Mouse (Mus musculus) liver, embryonic 15.5 days (tissue): ENCODE data around the gene Traf4. TPM values are rescaled to one million over a fixed set of nuclear protein-coding genes. Genes with fewer than 3 reads are reported as not detected.
"Not testable (repeated sequence)": the region's sequence is repeated elsewhere in the genome, so short reads cannot be mapped to it uniquely, and the experiment has no call there.

Experiments
- ATAC-seq: fragments of 200-750 bp; cut with Nextera tagmentation; 2 replicates; pipeline ENCODE4 v1.8.0; 2017; ENCODE audit warnings: moderate number of reproducible peaks, mild to moderate bottlenecking, moderate library complexity; ENCODE audit not compliant: insufficient read depth
- H3K27ac ChIP-seq: fragments of 300-500 bp; sonication (generic); replicated peaks from 2 replicates; pipeline ENCODE4 v1.5.1; 2015; ENCODE audit warnings: mild to moderate bottlenecking, inconsistent platforms
- H3K27me3 ChIP-seq: fragments of 300-500 bp; sonication (generic); 2 replicates; pipeline ENCODE4 v1.6.1; 2015; ENCODE audit warnings: mild to moderate bottlenecking, inconsistent platforms
- H3K36me3 ChIP-seq: fragments of 300-500 bp; sonication (generic); replicated peaks from 2 replicates; pipeline ENCODE4 v1.6.1; 2015; ENCODE audit warnings: moderate library complexity, mild to moderate bottlenecking, inconsistent platforms
- H3K4me1 ChIP-seq: fragments of 300-500 bp; sonication (generic); replicated peaks from 2 replicates; pipeline ENCODE4 v1.6.1; 2015; ENCODE audit warnings: inconsistent platforms
- H3K4me2 ChIP-seq: fragments of 300-500 bp; sonication (generic); 2 replicates; pipeline ENCODE4 v1.6.1; 2015; ENCODE audit warnings: moderate library complexity, mild to moderate bottlenecking, inconsistent platforms
- H3K4me3 ChIP-seq: fragments of 300-500 bp; sonication (generic); replicated peaks from 2 replicates; pipeline ENCODE4 v1.5.1; 2015; ENCODE audit warnings: mild to moderate bottlenecking, inconsistent platforms
- H3K9ac ChIP-seq: fragments of 300-500 bp; sonication (generic); 2 replicates; pipeline ENCODE4 v1.6.1; 2015; ENCODE audit warnings: moderate library complexity, mild to moderate bottlenecking, inconsistent platforms
- H3K9me3 ChIP-seq: fragments of 300-500 bp; sonication (generic); replicated peaks from 2 replicates; pipeline ENCODE4 v1.6.1; 2016; ENCODE audit warnings: inconsistent platforms
- WGBS: fragments of 180-500 bp; shearing (Covaris S2); methylation state at CpG from one replicate; pipeline ENCODE4 v1.1.7; 2015; ENCODE audit warnings: mixed read lengths; ENCODE audit not compliant: insufficient replicate concordance; 5-methylcytosine and 5-hydroxymethylcytosine counted together
- polyA plus RNA-seq: library from polyadenylated mRNA; unstranded; fragments of >200 nt; fragmentation: Nextera tagmentation; extraction: Ambion mirVana; gene quantifications from 2 replicates; pipeline ENCODE4 v1.2.1, GENCODE M21; 2015

The Traf4 gene
- polyA plus RNA-seq, 1 experiment from 2014 or later: 27.5 TPM

DNA sequence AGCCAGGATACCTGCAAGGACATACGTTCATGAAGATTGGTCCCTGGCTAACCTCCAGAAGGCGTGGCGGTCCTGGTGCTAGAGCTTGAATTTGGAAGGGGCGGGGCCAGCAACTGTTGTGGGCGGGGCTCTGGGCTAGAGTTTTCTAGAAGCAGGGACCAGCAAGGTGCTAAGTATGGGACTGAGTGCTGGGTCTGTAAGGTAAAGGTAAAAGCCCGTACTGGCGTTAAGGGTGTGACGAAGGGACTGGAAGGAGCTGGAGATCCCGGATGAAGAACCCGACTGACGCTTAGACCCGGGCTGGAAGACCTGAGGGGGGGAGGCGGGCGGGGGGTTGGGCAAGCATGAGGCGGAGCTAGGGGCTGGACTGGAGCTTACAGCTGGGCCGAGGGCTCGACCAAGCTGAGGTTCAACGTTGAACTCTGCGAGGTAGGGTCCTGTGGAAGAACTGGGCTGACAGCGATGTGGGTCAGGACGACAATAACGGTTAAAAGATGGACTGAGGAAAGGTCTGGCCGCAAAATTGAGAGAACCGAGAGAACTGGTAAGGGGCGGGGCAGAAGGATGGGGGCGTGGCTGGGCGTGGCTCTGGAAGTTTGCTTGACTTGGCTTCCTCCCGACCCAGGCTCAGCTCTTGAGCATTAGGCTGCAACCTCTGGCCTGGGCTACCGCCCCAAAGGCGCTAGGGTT, 29.2 kb upstream of the Traf4 start:
- Histone ChIP-seq H3K4me2 (peak overlapping the region; percentile 87), H3K36me3 (no peaks in the 10 kb centered on the region), H3K27me3 (peaks cover 38% of the 10 kb centered on the region), H3K4me1 (peaks cover 24% of the 10 kb centered on the region), H3K27ac (no peak overlapping the region), H3K9me3 (no peaks in the 10 kb centered on the region), H3K4me3 (peak overlapping the region; percentile 64), H3K9ac (peak overlapping the region; percentile 50)
- 1% methylated on average over 30 of the region's 30 CpGs for WGBS
- ATAC-seq: peak; percentile 77

DNA sequence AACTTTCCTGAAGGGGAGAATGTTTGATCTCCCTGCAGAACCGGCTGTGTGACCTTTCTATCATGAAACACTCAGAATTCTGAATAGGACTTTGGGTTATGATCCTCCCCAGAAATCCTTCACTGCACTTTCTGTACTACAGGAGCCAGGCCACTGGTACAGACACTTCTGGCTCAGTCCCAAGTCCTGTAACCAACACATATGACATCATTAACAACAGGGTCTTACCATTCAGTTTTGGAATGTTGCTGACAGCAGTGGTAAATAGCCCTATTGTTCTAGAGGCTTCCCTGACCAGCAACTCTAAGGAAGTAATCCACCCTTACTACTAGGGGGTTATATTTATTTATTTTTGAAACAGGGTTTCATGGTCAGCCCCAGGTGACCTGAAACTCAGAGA, 27.7 kb upstream of the Traf4 start, which contains the start of gene Proca1:
Gene Proca1, plus strand, starts transcription at position 280 of the 400 bp plus-strand sequence.
- no peak within 1 kb of the TSS for H3K9ac ChIP-seq
- H3K27me3 ChIP-seq: peaks cover 53% of the 10 kb centered on the region
- H3K4me1 ChIP-seq: peaks cover 36% of the 10 kb centered on the region
- H3K9me3 ChIP-seq: no peaks in the 10 kb centered on the region
- no peaks in the 10 kb centered on the region for H3K36me3 ChIP-seq
- H3K4me3 ChIP-seq: peak within 1 kb of the TSS; percentile 64
- WGBS: 67% methylated on average over 1 of the region's 1 CpGs
- H3K27ac ChIP-seq: no peak within 1 kb of the TSS
- no peak for ATAC-seq
- H3K4me2 ChIP-seq: peak within 1 kb of the TSS; percentile 87

DNA sequence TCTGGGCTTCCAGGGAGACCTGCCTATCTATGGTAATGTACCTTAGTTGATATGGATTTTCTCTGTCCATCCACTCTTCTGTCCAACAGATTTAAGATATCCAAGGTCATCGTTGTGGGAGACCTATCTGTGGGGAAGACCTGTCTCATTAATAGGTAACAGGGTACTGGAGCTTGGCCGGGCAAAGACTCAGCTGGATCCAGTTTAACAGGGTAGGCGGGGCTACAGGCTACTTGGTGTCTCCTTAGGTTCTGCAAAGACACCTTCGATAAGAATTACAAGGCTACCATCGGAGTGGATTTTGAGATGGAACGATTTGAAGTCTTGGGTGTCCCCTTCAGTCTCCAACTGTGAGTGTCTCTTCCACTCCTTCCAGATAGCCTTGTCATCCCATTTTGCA, 24.7 kb upstream of the Traf4 start:
- Histone ChIP-seq H3K4me1 (peaks cover 31% of the 10 kb centered on the region), H3K27ac (no peak overlapping the region), H3K4me2 (peak overlapping the region; percentile 65), H3K9ac (no peak overlapping the region), H3K27me3 (peaks cover 79% of the 10 kb centered on the region), H3K9me3 (no peaks in the 10 kb centered on the region), H3K4me3 (no peak overlapping the region), H3K36me3 (no peaks in the 10 kb centered on the region)
- ATAC-seq: no peak
- WGBS: 57% methylated on average over 6 of the region's 6 CpGs

DNA sequence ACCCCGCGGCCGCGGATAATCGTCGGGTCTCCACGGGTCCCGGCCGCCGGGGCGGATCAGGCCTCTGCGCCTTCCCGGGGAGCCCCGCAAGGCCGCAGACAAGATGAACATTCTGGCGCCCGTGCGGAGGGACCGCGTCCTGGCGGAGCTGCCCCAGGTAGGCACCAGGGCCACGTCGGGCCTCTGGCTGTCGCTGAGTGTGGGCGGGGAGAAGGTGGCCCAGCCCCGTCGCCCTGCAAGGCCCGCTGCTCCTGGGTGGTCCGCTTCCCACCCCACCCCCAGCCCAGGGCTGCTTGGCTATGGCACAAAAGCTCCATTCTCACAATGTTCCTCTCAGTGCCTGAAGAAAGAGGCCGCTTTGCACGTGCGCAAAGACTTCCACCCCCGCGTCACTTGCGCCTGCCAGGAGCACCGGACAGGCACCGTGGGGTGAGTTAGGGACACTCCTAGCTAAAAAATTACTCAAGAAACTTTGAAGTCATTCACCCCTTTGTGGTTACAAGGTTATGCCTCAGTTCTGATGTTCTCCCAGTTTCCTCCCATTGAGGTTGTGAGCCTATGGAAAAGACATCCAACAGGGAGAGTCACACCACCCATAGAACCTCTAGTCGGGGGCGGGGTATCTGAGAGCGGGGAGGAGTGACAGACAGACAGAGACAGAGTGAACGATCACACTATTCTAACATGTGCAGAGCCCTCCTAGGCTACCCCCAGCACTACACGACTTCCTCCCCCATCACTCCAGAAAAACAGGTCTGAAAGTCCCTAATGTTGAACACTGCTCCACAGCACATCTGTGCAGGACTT, 24.0 kb upstream of the Traf4 start:
- Histone ChIP-seq H3K4me2 (peak overlapping the region; percentile 65), H3K9me3 (no peaks in the 10 kb centered on the region), H3K9ac (peak overlapping the region; percentile 49; the same call in 1 of the 2 replicates), H3K36me3 (no peaks in the 10 kb centered on the region), H3K4me1 (peaks cover 28% of the 10 kb centered on the region), H3K27me3 (peaks cover 79% of the 10 kb centered on the region), H3K4me3 (peak overlapping the region; percentile 56), H3K27ac (peak overlapping the region; percentile 73)
- WGBS: 4% methylated on average over 42 of the region's 42 CpGs
- peak; percentile 53 for ATAC-seq

DNA sequence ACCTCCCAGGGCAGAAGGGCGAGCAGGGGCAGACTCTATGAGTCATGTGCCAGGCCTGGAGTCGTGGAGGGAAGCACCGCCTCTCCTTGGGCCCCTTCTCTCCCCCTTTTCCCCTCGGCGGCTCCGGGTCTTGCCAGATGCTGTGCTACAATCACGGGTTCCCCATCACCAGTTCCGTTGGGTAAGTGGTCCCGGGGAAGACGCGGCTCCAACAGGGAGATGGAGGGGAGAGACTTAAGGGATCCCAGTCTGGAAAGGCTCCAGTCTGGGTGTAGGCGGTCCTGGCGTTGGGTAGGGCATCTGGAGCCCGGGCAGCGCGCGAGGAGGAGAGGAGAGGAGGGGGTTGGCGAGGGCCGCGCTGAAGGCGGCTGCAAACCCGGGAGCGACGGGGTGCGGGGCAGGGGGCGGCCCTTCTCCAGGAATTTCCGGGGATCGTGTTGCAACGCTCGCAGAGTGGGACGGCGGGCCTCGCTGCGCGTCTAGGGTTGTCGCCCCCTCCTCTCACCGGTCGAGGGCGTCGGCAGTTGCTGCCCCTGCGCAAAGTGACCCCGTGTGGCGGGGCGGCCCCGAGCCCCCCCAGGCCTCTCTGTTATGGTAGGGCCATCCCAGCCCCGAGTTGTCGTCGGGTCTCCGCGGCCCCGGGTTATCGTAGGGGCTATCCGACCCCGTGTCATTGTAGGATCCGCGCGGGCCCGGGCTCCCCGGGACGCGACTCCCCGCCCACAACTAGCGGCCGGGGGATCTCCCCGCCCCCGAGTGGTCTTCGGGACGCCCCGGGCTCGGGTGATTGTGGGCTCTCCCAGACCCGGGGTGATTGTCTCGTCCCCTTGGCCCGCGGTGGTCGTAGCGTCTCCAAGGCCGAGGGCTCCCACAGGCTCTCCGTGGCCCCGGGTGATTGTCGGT, 23.2 kb upstream of the Traf4 start, which contains the start of gene Rab34:
Gene Rab34, plus strand, starts transcription at position 100 of the 903 bp plus-strand sequence.
- peak within 1 kb of the TSS; percentile 73 for H3K27ac ChIP-seq
- H3K4me3 ChIP-seq: peak within 1 kb of the TSS; percentile 56
- H3K36me3 ChIP-seq: no peaks in the 10 kb centered on the region
- peaks cover 32% of the 10 kb centered on the region for H3K4me1 ChIP-seq
- H3K27me3 ChIP-seq: peaks cover 73% of the 10 kb centered on the region
- H3K4me2 ChIP-seq: peak within 1 kb of the TSS; percentile 65
- ATAC-seq: peak; percentile 27
- WGBS: under 1% methylated on average over 77 of the region's 80 CpGs
- no peaks in the 10 kb centered on the region for H3K9me3 ChIP-seq
- peak within 1 kb of the TSS; percentile 49; the same call in 1 of the 2 replicates for H3K9ac ChIP-seq

DNA sequence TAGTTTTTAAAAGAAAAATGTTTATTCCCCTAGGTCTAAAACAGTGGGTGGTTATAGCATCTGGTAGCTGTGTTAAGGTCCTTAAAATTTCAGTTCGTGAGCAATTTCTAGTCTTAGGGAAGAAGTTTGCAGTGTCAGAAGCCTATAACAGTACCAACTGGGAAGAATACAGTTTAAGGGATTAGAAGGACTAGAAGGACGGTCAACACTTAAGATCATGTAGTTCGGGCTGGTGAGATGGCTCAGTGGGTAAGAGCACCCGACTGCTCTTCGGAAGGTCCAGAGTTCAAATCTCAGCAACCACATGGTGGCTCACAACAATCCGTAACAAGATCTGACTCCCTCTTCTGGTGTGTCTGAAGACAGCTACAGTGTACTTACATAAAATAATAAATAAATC, 19.3 kb upstream of the Traf4 start:
- not testable (repeated sequence) for H3K4me2 ChIP-seq, ATAC-seq, H3K9me3 ChIP-seq, H3K4me3 ChIP-seq, H3K9ac ChIP-seq, H3K27ac ChIP-seq
- peaks cover 27% of the 10 kb centered on the region for H3K36me3 ChIP-seq
- H3K4me1 ChIP-seq: peaks cover 55% of the 10 kb centered on the region
- 84% methylated on average over 6 of the region's 6 CpGs for WGBS
- peaks cover 42% of the 10 kb centered on the region for H3K27me3 ChIP-seq

DNA sequence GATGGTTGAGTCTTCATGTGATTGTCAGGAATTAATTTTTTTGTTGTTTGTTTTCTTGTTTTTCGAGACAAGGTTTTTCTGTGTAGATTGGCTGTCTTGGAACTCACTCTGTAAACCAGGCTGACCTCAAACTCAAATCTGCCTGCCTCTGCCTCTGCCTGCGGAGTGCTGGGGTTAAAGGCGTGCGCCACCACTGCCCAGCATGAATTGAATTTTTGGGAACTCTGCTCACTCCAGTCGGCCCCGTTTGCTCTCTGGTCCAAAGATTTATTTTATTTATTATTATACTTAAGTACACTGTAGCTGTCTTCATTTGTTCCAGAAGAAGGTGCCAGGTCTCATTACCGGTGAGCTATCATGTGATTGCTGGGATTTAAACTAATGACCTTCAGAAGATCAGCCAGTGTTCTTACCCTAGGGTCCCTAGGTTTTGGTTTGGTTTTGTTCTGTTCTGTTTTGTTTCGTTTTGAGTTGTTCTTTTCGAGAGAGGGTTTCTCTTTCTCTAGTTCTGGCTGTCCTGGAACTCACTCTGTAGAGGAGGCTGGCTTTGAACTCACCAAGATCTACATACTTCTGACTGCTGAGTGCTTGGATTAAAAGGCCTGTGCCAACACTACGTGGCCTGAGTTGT, 18.6 kb upstream of the Traf4 start:
- Histone ChIP-seq H3K27ac (no peak overlapping the region), H3K4me2 (peak overlapping the region; percentile 96), H3K4me3 (peak overlapping the region; percentile 91), H3K4me1 (peaks cover 55% of the 10 kb centered on the region), H3K9me3 (no peaks in the 10 kb centered on the region), H3K36me3 (peaks cover 31% of the 10 kb centered on the region), H3K27me3 (peaks cover 35% of the 10 kb centered on the region), H3K9ac (no peak overlapping the region)
- WGBS: 39% methylated on average over 10 of the region's 10 CpGs
- ATAC-seq: no peak

DNA sequence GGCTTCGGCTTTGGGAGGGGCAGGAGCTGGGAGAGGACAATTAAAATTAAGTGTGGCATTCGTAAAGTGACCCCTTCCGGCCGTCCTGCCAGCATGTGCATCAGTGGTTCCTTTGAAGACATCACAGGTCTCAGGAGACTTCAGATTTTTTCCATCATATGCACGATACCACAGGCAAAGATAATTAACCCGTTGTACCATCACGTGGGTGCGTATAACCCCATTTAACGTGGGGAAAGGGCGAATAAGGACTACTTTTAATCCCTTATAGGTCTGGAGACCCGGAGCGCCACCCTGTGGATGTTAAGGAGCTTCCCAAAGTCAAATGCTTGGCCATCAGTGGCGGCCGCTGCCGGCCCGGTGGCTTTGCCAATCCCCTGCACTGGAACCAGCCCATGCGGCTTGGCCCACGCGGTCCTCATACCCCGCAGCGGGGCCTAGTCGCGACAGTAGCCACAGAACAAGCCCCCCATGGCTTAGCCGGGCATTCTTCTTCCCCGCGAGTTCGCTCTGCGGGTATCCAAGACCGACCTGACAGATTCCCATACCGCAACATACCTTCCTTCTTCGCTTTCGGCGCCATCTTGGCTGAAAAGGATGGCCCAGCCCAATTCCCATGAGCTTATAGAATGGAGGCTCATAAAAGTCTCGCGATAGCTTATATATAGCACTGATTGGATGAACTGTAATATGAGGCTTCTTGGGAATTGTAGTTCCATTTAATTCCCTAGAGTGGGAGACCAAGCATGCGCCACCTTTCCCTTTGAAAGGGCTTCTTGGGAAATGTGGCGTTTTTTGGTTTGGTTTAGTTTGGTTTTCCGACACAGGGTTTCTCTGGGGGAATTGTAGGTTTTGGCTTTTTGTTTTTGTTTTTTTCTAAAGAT, 17.8 kb upstream of the Traf4 start, which contains the start of gene Rpl23a:
Gene Rpl23a, minus strand, starts transcription at position 624 of the 884 bp plus-strand sequence.
- Histone ChIP-seq H3K36me3 (peaks cover 31% of the 10 kb centered on the region), H3K9me3 (no peaks in the 10 kb centered on the region), H3K4me3 (peak within 1 kb of the TSS; percentile 91), H3K9ac (peak within 1 kb of the TSS; percentile 84), H3K4me2 (peak within 1 kb of the TSS; percentile 96), H3K27me3 (peaks cover 27% of the 10 kb centered on the region), H3K4me1 (peaks cover 50% of the 10 kb centered on the region), H3K27ac (peak within 1 kb of the TSS; percentile 89)
- peak; percentile 67 for ATAC-seq
- under 1% methylated on average over 38 of the region's 38 CpGs for WGBS

DNA sequence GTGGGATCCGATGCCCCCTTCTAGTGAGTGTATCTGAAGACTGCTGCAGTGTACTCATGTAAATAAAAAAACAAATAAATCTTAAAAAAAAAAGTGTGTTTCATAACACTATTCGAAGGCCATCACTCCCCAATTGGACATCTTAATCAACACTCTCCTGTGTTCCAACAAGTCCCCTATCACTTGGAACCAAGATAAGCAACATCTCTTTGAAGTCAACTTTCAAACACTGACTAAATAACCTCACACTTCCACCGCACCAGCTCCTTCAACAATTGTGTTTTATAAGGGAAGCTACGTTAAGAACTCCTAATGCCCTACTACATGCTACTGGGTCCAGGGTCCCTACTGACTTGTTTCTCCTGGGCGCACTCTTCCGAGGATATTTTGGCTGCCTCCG, 17.1 kb upstream of the Traf4 start:
- no peak for ATAC-seq
- Histone ChIP-seq H3K4me3 (peak overlapping the region; percentile 91), H3K9me3 (no peaks in the 10 kb centered on the region), H3K4me2 (peak overlapping the region; percentile 96), H3K9ac (peak overlapping the region; percentile 84), H3K27me3 (peaks cover 19% of the 10 kb centered on the region), H3K4me1 (peaks cover 50% of the 10 kb centered on the region), H3K36me3 (peaks cover 31% of the 10 kb centered on the region), H3K27ac (peak overlapping the region; percentile 89)
- WGBS: 2% methylated on average over 7 of the region's 7 CpGs
